Mouse (Mus musculus): Measurements from ENCODE around the gene Mfn1.

Gene Mfn1

DNA sequence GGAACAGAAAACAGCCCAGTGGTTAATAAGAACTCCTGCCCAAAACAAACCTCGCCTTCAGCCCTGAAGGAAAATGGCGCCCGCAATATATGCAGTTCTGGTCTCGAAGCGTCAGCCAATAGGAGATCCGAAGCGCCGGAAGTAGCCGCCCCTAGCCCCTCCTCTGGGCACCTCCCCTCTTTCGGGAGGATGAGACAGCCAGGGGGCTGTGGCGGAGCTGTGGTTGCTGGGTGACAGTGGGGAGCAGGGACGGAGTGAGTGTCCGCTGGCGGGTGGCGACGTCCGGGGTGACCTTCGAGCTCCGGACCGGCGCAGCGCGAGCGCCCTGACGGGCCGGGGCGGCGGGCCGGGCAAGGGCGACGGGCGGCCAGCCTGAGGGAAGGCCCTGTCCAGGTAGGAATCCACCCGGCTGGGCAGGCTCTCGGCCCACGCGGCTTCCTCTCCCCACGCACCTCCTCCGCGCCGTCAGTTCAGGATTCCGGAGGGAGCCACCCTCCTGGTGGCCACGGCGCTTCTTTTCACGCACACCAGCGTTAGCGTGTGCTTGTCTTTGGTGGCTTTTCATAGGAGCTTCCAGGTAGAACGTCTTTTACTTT lies at the start of gene Mfn1:
Mfn1 (plus strand) TSS at position 163 of the 596 bp plus-strand sequence.
- DNase-seq (ENCODE audit: low spot score in 2 of 2) = peak; percentile 76 to 84

DNA sequence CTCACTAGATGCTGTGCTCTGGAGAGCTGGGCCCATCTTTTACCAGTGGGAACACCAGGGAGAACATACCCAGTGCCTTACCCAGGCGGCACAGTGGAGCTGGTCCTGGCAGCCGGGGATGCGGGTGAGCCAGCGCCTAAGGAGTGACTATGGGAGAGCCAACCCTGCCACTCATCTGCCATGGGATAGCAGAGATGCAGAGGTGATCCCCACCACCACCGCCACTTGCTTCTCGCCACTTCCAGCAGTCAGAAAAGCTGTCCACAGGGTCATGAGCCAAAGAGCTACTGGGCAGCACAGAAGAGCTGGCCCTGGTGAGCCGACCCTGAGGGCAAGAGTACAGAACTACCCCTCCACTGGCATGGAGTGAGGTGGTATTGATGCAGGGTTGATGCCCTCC lies 49.3 kb upstream of the Mfn1 start:
- DNase-seq (ENCODE audit: low spot score in 2 of 2) = no peak

DNA sequence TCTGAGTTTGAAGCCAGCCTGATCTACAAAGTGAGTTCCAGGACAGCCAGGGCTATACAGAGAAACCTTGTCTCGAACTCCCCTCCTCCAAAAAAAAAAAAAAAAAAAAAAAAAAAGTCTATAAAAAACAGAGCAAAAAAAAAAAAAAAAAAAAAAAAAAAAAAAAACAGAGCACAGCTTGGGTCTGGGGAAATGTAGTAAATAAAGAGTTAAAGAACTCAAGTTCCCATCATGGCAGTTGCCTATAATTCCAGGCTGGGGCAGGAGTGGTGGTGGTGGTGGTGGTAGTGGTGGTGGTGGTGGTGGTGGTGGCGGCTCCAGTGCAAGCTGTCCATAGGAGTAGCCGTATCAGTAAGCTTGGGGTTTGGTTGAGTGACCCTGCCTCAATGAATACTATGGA lies 46.2 kb upstream of the Mfn1 start:
- no peak for DNase-seq (ENCODE audit: low spot score in 2 of 2)

DNA sequence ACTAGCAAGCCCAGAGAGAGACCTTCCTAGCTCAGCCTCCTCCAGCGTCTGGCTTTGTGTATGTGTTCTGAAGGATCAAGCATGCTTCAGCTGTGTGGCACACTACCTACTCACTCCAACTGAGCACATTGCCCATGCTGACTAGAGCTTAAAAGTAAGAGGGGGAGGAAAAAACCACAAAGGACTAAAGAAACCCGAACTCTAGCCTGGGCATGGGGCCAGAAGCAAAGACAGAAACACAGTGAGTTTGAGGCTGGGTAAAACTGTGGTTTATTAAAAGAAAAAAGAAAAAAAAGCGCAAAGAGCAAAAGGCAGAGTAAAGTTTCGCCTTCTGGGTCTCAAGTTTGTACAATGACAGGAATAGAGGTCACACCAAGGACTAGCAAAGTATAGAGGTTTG lies 42.7 kb upstream of the Mfn1 start:
- DNase-seq (ENCODE audit: low spot score in 2 of 2) = no peak

DNA sequence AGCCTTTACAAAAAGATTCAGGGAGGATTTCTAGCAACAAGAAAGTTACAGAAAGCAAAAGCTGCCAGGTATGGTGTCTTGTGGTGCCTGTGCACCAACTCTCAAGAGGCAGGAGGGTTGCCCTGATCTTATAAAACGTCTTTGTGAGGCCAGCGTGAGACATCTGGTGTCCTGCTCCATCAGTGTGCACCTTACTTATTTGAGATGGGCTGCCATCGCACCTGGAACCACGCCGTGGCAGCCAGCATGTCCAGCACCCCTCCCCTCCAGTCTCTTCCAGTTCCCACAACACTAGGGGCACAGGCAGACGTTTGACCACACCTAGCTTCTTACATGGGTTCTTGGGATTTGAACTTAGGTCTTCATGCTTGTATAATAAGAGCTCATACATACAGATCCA lies 41.1 kb upstream of the Mfn1 start:
- no peak for DNase-seq (ENCODE audit: low spot score in 2 of 2)

DNA sequence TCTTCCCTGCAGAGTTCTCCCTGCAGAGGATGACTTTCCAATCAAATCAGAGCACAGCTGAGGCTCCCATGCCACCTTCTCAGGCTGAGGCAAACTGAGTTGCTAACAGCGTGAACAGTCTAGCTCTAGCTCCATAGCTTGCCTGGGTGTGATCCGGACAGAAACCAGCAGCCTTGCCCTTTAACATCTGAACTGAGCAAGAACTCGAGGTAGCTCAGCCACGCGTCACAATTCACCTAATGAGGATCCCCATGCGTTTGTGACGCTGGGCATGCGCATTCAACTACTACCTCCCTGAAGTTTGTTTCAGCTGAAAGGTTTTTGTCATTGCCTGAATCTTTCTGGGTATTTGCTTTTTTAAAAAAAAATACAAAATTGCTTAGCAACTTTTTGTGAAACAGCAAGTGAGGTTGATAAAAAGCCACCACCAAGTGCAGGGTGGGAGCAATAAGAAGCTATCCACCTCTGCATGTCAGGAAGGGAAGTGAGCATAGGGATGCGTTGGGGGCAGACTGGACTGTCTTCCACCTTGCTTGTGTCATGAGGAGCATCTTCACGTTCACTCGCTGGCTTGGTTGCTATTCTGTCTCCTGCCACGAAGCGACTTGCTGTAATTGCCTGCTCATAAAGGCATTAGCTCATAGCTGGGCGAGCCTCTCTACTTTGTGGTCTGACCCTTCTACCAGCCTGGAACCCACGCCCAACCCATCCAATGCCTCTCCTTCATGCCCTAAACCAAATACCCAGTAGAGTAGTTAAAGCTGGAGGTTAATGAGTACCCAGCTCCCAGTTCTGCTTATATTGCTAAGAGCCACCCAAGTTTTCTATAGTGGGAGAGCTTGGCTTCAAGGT lies 39.0 kb upstream of the Mfn1 start:
- no peak for DNase-seq (ENCODE audit: low spot score in 2 of 2)

DNA sequence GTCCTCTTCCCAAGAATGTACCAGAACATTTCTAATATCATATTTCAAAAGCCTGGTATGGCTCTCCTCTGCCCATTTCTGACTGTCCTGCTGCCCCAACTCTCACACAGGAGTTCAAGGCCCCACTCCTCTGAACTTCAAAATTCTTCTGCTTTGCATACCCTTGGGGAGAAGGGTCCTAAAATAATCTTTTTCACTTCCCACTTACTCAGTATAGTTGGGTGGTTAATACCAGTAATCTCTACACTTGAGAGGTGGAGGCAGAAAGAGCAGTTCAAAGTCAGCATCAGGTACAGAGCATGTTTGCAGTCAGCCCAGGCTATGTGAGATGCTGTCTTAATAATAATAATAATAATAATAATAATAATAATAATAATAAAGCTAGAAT lies 38.3 kb upstream of the Mfn1 start:
- no peak for DNase-seq (ENCODE audit: low spot score in 2 of 2)

DNA sequence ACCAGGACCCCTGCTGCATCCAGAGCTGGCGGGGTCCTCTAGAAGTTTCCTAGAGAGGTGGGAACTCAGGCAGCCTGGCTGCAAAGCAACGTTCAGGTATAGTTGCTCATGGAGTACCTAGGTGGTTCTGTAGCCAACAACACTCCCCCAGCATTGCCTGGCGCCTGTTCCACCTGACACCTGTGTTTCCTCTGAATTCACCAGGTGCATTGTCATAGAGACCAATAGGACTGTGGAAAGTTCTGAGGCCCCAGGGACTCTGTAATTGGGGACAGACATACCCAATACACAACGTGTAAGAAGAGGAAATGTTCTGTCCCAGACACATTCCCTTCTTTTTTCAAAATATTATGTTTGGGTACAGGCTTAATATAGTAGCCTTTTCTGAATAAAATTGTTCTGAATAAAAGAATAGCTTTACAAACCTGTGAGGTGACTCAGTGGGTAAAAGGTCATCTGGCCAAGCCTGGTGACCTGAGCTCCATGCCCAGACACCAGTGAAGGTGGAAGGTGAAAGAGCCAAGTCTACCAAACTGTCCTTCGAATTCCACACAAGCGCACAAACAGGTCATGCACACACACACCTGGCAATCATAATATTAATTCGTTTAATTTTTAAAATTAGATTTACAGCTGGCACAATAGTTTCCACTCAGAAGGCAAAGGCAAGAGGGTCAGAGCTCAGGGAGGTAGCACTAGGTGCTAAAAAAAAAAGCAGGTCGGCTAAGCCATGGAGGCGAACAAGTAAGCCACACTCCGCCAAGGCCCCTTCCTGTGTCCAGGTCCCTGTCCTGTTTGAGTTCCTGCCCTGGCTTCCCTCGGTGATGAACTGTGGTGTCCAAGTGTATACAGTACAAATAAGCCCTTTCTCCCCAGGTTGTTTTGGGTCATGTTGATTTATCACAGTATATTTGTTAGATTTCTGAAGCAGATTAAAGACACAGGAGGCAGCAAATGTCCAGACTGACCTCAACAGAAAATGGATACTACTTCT lies 36.9 kb upstream of the Mfn1 start, which contains the start of gene Kcnmb3:
Kcnmb3 (minus strand) TSS at position 135 of the 994 bp plus-strand sequence.
- DNase-seq (ENCODE audit: low spot score in 2 of 2) = no peak

DNA sequence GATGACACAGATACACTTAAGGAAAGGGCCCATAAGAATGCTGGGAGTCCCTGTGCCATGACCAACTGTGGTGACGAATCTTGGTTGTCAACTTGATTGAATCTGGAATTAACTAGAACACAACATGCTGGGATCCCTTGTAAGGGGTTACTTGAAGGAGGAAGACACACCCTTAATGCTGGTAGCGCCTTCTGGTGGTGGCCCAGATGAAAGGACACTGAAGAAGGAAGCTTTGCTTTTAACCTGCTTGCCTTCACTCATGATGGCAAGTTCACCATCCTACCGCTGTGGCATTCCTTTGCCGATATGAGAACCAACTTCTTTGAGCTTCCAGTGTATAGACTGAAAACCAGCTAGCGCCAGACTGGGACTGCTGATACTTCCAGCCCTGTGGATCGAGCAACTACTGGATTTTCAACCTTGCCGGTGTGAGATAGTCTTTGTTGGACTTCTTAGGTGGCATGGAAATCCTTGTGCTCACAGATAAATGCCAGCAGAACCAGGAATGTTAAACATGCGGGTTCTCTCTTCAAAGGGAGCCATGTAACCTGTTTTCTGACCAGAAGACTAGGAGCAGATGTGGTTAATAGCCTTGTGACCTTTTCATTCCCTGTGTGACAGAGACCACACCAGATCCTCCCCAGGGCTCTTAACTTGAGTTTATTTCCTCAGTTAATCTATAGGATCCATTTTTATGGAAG lies 34.7 kb upstream of the Mfn1 start:
- DNase-seq (ENCODE audit: low spot score in 2 of 2) = no peak

DNA sequence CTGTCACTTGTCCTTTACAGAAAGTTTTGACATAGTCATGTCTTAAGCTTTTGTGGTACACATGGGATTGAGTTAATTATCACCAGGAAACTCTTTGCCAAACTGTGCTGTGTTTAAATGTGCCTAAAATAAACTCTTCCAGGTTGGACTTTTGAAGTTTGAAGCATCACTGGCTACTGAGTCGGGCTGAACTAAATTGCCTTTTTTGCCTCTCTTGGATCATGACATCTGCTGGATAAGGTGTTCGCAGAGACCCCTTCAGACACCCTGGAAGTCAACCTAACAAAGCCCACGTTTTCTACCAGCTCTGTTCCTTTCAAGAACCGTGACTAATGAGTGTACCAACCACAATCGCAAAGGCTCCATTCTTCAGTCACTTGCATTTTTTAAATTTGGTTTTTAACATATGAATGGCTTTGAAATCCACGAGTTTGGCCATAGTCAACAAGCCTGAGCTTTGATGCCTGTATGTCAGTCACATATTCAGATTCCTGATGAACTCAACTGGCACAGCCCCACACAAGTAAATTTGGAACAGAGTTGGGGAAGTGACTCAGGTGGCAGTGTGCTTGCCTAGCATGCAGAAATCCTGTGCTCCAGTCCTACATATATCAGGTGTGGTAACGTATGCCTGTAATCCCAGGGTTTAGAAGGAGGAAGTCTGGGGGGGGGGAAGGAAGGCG lies 34.0 kb upstream of the Mfn1 start:
- DNase-seq (ENCODE audit: low spot score in 2 of 2) = no peak

DNA sequence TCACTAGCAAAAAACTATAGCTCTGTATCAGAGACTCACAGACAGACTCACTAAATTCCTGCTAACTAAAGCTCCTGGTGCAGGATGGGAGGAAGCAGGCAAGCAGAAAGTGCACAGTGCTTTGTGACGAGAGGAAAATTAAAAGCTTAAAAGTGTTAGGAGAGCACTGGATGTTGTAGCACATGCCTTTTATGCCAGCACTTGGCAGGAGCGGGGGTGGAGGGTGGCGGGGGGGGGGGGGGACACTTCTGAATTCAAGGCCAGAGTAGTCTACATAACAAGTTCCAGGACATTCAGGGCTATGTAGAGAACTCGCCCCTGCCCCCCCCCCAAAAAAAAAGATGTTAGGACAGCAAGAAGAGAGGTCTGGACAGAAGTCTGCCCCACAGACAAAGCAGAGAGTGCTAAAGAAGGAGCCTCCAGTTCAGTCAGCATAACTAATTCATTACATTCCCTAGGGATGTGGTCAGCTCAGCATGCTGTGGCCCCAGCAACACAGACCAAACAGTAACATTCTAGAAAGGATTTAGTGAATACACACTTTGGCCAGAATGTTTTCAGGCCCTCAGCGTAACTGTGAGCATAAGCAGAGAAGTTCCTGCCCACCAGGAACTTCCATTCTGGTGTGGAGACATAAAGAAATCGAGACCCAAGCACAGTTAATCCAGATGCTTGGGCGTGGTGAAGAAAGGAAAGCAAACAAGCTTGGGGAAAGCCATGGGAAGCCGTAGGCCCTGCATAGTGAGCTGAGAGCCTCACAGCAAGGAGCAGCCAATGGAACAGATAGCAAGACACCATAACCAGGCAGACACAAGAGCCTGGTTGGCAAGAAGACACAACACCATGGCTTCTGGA lies 33.2 kb upstream of the Mfn1 start:
- DNase-seq (ENCODE audit: low spot score in 2 of 2) = no peak

DNA sequence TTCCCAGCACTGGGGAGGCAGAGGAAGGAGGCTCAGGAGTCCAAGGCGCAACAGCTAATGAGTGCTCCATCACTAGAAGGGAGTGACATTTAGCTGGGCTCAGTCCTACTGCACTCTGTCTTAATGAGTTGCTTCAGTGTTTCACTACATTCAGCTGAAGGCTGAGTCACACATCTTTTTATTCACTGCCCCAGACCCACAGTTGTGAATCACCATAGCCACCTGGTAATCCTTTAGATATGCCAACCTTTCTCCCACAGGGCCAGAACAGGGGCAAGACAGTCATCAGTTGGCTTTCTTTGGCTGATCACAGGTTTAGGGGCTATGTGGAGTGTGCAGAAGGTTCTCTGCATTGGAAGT lies 32.6 kb upstream of the Mfn1 start:
- DNase-seq (ENCODE audit: low spot score in 2 of 2) = no peak

DNA sequence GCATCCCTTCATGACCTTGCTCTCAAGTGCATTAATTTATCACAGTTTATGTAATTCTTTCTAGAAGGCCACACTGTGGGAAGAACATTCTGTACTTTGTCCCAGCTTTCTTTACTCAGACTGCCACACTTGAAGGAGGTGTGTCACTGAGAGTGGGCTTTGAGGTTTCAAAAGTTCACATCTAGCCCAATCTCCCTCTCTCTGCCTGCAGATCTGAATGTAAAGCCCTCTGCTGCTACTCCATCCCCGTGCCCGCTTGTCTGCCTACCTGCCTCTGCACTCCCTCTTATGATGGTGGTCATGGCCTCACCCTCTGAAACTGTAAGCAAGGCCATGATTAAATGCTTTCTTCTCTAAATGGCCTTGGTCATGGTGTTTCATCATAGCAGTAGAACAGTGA lies 28.9 kb upstream of the Mfn1 start:
- DNase-seq (ENCODE audit: low spot score in 2 of 2) = no peak

DNA sequence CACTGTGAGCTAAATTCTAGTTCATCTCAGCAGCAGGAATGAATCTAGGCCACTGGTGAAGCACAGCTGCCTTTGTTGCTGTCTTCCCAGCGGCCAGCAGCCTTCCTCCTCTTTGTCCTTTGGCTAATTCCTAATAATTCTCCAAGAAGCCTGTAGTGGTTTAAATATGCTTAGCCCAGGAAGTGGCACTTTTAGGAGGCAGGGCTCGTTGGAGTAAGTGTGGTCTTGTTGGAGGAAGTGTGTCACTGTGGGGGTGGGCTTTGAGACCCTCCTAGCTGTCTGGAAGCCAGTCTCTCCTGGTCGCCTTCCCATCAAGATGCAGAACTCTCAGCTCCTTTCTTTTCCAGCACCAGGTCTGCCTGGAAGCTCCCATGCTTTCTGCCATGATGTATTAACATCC lies 23.4 kb upstream of the Mfn1 start:
- no peak for DNase-seq (ENCODE audit: low spot score in 2 of 2)

DNA sequence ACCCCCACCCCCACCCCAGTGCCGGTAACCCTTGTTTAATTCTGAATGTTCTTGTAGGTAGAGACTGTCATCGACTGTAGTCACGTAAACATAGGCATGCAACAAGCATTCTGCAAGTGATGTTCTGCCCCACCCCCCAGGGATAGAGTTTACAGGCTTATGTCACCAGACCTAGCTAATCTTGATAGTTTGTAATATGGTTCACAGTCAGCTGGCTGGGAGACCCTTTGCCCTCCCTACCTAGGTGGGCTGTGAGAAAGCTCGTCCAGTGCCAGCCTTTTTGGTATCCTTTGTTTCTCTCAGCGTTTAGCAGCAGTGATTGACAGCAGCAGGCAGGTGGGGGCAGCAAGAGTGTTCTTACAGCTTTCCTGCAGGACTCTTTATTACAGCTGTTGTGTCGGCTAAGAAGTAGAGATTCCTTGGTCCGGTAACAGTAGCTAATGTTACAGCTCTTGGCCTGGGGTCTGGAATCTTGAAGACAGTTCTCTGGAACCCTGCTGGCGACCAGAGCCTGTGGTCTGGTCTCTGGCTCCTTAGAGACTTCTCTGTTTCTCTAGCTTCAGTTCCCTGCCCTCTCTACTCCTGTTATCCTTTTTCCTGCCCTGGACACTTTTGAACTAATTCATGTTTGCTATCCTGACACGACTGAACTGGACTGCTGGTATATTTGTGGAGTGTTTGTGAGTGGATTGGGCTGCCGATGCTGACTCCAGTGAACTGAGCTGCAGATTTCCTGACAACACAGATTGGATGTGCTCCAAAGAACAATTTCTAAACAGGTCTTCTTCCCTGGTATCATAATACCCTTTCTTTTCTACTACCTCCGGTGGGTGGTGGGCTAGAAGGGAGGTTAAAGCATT lies 22.7 kb upstream of the Mfn1 start:
- DNase-seq (ENCODE audit: low spot score in 2 of 2) = no peak

DNA sequence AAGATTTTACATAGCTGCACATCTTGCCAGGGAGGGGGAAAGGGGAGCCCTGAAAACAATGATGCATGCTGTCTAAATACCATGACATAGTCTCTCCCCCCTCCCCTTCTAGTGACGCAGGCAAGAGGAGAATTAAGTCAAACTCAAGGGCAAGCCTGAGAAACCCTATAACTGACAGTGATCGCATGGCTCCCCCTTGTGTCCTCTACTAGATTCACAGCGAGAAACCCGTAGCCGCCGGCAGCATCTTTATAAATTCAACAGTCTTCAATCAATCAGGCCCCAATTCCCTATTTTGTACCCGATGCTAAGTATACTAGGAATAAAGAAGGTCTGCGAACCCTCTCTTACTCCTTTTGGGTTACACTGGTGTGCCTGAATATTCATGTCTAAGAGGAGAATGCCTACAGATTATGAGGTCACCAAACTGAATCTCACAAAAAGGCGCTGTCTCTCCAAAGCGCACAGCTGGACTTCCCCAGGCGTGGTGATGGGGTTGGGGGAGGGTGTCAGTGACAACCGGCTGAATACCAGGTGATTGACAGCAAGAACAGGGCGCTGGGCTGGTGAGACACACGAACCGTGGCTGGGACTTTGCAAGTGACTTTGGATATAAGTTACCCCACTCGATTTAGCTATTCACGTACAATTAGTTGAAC lies 20.5 kb upstream of the Mfn1 start:
- peak; percentile 40 to 60 for DNase-seq (ENCODE audit: low spot score in 2 of 2)

DNA sequence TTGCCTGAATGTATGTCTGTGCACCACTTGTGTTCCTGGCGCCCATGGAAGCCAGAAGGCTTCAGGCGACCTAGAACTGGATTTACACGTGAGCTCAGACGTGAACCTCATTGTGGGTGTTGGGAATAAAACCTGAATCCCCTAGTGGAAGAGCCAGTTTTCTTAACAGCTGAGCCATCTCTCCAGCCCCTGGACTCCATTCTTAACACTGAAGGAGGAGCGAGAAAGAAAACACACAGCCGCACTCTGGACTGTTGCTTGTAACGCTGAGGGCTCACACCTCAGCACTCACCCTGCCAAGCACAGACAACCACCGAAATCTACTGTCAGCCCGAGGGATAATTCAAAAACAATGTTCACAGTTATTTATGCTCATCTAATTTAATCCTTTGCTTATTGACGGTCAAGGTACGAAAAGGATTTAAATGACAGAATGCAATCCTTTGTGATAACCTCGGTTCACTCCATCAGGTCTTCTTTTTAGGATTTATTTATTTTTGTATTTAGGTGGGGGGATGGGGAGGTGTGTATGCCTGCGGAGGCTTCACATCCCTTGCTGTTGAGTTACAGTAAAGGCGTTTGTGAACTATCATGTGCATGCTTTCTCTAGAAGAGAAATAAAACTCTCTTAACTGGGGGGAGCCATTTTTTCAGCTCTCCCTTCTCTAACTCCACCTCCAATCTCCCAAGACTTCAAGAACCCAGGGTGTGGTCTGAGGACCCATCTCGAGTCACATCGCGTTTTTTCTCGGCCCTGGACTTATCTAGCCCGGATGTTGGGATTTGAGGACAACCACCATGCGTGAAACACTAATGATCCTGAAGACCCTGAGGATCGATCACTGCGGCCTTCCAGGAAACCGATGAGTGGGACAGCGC lies 19.5 kb upstream of the Mfn1 start, which contains the start of gene Zfp639:
Zfp639 (plus strand) TSS at position 764 of the 879 bp plus-strand sequence.
- DNase-seq (ENCODE audit: low spot score in 2 of 2) = no peak

All from cerebellum, postnatal 4 days (tissue).